Mouse (Mus musculus): Measurements from ENCODE around the gene Gm10428. TPM values are rescaled to one million over a fixed set of nuclear protein-coding genes. Genes with fewer than 3 reads are reported as not detected.

Gene Gm10428
- not detected in 2 replicates for total RNA-seq (2017)

DNA sequence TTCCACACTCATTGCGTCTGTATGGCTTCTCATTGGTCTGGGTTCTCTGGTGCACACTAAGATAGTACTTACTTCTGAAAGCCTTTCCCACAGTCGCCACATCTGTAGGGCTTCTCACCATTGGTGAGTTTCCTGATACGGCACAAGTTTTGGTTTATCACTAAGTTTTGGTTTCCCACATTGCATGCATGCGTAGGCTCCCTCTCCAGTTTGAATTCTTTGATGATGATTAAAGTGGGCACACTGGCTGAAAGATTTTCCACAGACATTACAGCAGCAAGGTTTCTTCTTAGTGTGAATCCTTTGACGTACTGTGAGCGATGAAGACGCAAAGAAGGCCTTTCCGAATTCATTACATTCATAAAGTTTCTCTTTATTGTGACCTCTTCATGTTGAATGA, at the start of gene Gm10428:
Gene Gm10428 (plus strand): TSS at position 321 of the 400 bp plus-strand sequence.
- ATAC-seq (replicated peaks in 1 of 2; ENCODE audit: insufficient read depth in 1 of 2, low FRiP score in 2 of 2, low TSS enrichment in 1 of 2, low read depth in 1 of 2, poor library complexity in 2 of 2, severe bottlenecking in 2 of 2), result no peak

DNA sequence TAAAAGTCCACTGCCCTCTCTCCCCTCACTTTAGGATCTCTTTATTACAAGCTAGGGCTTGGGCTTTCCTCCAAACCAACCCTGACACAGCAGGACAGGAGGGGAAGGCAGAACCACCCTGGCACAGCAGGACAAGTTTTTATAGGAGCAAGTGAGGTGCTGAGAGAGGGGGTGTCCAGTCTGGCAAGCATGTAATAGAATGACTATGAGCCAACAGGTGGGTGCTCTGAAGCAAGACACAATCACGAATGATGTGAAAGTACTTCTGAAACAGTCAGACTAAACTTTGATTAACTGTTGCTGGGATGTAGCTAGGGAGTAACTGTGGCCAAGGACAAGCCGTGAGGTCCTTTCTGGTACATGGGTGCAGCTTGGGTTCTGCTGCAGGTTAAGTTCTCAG, 46.8 kb upstream of the Gm10428 start:
- ATAC-seq (replicated peaks in 1 of 2; ENCODE audit: insufficient read depth in 1 of 2, low FRiP score in 2 of 2, low TSS enrichment in 1 of 2, low read depth in 1 of 2, poor library complexity in 2 of 2, severe bottlenecking in 2 of 2), result no peak

DNA sequence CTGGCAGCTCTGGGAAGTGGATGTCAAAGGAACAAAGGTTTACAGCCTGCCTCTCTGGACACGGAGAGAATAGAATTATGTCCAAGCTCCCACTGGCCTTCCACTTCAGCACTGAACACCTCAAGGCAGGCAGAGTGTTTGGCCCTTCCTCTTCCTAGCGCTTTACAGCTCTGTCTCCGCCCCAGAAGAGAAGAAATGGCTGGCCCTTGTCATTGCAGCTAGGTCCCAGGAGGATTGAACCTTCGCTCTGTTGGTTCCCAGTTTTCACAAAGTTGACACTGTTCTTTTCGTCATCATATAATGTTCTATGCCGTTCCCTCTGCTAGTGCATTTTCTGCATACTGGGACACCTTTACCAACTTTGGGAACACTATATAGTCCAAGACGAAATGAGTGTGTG, 44.6 kb upstream of the Gm10428 start:
- no peak for ATAC-seq (replicated peaks in 1 of 2; ENCODE audit: insufficient read depth in 1 of 2, low FRiP score in 2 of 2, low TSS enrichment in 1 of 2, low read depth in 1 of 2, poor library complexity in 2 of 2, severe bottlenecking in 2 of 2)

DNA sequence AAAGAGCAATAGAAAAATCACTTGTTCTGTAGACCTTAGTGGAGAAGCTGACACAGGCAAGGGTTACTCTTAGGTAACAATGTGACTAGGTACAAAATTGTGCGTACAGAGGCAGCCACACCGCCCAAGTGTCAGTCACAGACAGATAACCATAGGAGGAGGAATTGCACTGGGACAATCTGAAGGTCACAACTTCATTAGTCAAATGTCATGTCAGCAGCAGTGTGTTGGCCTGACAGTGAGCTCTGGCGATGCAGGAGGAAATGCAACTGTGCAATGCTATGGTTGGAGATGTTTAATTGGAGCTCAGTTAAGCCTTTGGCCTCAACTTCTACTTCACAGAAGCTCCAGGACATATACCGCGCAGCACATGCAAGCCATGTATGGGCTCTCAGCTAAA, 42.2 kb upstream of the Gm10428 start:
- no peak for ATAC-seq (replicated peaks in 1 of 2; ENCODE audit: insufficient read depth in 1 of 2, low FRiP score in 2 of 2, low TSS enrichment in 1 of 2, low read depth in 1 of 2, poor library complexity in 2 of 2, severe bottlenecking in 2 of 2)

DNA sequence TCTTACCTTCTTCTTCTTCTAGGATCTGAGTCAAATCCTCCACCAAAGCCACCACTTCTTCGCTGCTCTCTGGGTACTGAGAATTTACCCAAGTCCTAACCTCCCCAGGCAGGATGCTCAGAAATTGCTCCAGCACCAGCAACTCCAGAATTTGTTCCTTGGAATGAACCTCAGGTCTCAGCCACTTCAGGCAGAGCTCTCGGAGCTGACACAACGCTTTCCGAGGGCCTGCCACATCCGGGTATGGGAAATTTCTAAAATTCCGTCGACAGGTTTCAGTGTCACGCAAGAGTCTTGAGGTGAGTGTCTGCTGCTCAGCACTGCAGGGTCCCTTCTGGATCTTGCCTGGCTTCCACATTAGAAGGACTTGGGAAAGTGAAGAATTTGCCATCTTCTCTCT, 24.6 kb upstream of the Gm10428 start:
- no peak for ATAC-seq (replicated peaks in 1 of 2; ENCODE audit: insufficient read depth in 1 of 2, low FRiP score in 2 of 2, low TSS enrichment in 1 of 2, low read depth in 1 of 2, poor library complexity in 2 of 2, severe bottlenecking in 2 of 2)

DNA sequence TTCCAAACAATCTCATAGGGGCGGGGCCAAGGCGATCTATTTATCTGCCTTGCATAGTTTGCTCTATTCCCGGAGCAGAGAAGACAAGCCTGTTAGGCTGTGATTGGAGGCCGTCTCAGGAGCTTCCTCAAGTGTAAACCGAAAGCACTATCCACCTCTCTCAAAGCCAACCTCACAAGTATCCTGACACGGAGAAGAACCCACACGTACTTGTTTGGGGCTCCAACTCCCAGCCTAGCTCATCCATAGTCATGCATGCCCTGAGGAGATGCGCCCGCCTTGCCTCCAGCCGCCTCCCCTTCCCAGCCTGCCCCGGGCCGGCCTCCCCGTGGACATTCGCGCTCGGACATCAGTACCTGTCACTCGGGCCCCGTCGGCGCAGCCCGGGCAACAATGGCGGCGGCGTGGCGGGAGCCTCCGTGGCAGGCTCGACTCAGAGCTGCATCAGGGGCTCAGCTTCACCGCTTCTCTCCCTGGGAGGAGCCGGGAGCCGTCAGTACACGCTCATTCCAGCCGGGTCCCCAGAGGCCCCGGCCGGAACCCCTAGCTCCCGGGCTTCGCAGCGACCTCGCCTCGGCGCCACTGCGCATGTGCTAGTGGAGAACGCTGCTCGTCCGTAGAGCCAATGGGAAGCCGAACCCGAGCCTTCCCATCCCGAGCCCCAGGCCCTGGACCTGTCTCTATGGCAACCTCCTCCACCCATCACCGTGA, 21.4 kb upstream of the Gm10428 start, which contains the start of gene Zfp287:
Gene Zfp287 (minus strand): TSS at position 595 of the 711 bp plus-strand sequence.
- peak; percentile 86 to 93 for ATAC-seq (replicated peaks in 1 of 2; ENCODE audit: insufficient read depth in 1 of 2, low FRiP score in 2 of 2, low TSS enrichment in 1 of 2, low read depth in 1 of 2, poor library complexity in 2 of 2, severe bottlenecking in 2 of 2)

DNA sequence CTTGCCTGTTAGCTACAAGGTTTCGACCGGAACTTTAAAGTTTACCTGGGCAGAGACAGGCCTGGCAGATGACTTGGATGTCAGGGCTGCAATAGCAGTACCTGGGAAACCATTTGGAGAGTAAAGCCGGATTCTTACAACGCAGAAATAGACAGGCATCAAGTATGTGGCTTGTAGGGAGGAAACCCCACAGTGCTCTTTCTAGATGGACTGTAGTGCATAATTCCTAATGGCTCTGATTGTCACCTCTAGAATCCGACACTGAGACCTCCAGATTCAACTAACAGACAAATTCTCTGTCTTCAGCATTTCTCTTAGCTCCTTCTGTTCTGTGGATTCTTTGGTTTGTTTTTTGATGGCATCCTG, 20.9 kb upstream of the Gm10428 start:
- ATAC-seq (replicated peaks in 1 of 2; ENCODE audit: insufficient read depth in 1 of 2, low FRiP score in 2 of 2, low TSS enrichment in 1 of 2, low read depth in 1 of 2, poor library complexity in 2 of 2, severe bottlenecking in 2 of 2), result no peak

DNA sequence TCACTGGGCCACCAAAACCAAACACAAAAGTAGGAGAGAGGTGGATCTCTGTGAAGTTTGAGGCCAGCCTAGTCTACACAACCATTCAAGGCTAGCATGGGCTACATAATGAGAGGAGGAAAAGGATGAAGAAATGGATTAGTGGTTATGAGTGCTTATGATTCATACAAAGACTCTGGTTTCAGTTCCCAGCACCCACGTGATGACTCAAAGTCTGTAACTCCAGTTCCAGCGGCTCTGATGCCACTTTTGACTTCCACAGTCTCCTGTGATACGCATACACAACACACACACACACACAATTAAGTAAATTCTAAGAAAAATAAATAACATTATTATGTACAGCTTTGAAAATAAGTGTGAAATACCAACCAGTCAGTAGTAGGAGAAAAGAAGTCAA, 20.2 kb upstream of the Gm10428 start:
- ATAC-seq (replicated peaks in 1 of 2; ENCODE audit: insufficient read depth in 1 of 2, low FRiP score in 2 of 2, low TSS enrichment in 1 of 2, low read depth in 1 of 2, poor library complexity in 2 of 2, severe bottlenecking in 2 of 2), result no peak

DNA sequence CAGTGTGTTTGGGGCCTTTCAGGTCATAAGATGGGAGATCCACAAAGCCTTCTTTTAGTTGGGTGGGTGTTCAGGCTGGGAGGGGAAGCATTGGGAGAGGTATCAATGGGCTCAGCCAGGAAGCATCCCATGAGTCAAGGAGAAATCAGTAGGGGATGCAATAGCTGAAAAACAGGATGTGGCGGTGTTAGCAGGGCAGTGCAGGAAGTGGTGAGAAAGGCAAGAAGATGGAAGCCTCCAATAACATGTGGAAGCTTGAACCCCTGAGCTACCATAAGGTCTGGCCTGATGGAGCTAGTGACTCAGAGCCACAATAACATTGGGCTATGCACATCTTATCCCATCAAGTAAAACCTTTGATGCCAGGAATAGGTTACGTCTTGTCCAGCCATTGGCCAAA, 11.7 kb upstream of the Gm10428 start:
- 0 out of 4 replicates have a peak, but pooled peaks of 1 of the 2 experiments have one; percentile 38 for ATAC-seq (replicated peaks in 1 of 2; ENCODE audit: insufficient read depth in 1 of 2, low FRiP score in 2 of 2, low TSS enrichment in 1 of 2, low read depth in 1 of 2, poor library complexity in 2 of 2, severe bottlenecking in 2 of 2)

DNA sequence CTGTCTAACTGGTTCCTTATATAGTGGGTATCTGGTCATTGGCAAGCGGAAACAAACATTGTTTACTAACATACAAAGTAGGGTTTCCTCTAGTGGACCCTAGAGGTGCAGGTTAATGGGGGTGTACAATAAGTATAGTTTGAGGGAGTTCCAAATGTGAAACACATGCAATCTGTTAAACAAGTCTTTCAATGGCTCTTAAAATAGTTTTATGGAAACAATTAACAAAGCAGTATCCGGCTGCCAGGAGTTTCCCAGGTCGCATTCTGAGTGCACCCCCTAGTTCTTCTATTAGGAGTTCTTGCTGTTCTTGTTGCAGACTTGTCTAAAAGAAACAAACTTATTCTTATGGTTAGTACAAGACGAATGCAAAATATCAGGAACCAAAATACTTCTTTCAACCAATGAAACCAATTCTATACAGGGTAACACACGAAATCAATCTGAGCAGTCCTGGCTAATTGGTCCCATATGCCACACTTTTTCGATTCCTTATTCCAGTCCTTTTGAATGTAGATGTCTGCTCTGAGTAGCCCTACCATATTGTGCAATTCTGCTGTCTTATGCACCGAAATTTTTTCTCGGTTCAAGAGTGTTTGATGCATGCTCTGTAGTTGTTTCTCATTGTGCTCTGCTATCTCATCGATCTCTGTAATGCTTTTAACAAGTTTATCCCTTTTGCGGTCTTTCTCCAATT, 10.5 kb upstream of the Gm10428 start:
- ATAC-seq (replicated peaks in 1 of 2; ENCODE audit: insufficient read depth in 1 of 2, low FRiP score in 2 of 2, low TSS enrichment in 1 of 2, low read depth in 1 of 2, poor library complexity in 2 of 2, severe bottlenecking in 2 of 2), result no peak

DNA sequence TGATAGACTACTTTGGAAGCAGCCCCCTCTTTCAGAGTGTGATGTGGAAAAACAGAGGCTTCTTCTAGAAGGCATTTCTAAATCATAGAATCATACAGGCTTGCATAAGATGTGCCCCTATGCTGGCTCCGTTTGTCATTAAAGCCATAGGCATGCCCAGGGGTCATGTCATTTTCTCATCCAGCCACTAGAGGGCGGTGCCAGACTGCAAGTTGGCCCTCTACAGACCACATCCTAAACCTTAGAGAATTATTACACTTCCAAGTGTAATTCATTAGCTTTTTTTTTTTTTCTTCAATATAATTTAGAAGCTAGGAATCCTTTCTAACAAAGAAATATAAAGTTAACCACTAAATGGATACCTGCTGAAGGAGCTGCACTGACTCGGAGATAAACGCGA, 8.8 kb upstream of the Gm10428 start:
- ATAC-seq (replicated peaks in 1 of 2; ENCODE audit: insufficient read depth in 1 of 2, low FRiP score in 2 of 2, low TSS enrichment in 1 of 2, low read depth in 1 of 2, poor library complexity in 2 of 2, severe bottlenecking in 2 of 2), result peak; percentile 74 to 82

DNA sequence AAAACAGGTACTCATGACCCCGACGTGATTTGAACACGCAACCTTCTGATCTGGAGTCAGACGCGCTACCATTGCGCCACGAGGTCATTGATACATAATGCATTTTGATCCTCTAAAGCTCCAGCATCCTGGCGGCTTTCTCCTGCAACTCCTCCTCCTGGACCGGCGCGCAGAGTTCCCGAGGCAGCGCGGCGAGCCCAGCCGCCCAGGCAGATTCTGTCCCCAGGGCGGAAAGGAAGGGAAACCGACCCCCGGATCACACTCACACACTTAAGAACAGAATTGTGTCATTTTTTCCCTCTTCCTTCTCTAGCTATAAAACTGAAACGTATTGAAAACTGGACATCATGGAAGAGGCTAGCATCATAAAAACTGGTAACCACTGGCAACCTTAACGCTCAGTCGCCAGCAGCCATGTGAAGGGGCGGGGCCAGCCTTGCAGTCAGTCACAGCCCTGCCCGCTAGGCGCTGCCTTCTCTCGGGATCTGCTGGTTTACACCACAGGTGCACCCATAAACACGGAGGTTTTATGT, 6.8 kb upstream of the Gm10428 start:
- peak; percentile 60 to 70; a peak in 3 of 4 replicates for ATAC-seq (replicated peaks in 1 of 2; ENCODE audit: insufficient read depth in 1 of 2, low FRiP score in 2 of 2, low TSS enrichment in 1 of 2, low read depth in 1 of 2, poor library complexity in 2 of 2, severe bottlenecking in 2 of 2)

DNA sequence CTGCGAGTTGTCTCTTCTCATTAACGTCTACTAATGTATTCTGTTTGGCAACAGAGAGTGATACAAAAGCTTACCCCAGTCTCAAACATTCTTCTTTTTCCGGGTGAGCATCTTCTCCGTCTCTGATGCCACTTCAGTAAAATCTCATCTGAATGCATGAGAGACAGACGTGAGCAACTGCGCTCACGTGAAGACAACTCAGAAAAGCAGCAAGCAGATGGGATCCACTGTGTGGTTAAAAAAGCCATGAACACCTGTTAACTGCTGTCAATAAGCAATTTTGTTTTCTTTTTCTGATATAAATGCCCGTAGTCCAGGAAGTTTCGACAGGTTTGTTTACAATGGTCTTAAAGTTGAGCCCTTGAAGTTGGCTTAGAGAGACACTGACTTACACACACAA, 5.7 kb upstream of the Gm10428 start:
- no peak for ATAC-seq (replicated peaks in 1 of 2; ENCODE audit: insufficient read depth in 1 of 2, low FRiP score in 2 of 2, low TSS enrichment in 1 of 2, low read depth in 1 of 2, poor library complexity in 2 of 2, severe bottlenecking in 2 of 2)

DNA sequence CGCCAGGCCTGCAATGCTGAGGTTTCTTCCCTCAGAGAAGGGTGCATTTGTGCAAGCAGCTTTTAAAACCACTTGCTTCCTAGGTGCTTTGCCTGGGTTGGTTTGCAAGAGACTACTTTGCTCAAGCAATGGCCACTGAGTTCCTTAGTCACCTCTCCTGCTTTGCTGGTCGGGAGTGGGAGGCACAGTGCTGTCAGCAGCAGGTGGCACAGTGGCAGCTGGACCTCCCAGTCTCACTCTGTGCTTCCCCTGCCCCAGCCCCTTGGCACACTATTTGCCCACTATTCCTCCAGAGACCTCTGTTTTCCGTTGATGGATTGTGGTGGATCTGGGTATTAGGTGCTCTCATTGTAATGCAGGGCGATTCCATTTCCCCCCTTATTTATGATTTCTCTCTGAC, 4.8 kb upstream of the Gm10428 start:
- no peak for ATAC-seq (replicated peaks in 1 of 2; ENCODE audit: insufficient read depth in 1 of 2, low FRiP score in 2 of 2, low TSS enrichment in 1 of 2, low read depth in 1 of 2, poor library complexity in 2 of 2, severe bottlenecking in 2 of 2)

DNA sequence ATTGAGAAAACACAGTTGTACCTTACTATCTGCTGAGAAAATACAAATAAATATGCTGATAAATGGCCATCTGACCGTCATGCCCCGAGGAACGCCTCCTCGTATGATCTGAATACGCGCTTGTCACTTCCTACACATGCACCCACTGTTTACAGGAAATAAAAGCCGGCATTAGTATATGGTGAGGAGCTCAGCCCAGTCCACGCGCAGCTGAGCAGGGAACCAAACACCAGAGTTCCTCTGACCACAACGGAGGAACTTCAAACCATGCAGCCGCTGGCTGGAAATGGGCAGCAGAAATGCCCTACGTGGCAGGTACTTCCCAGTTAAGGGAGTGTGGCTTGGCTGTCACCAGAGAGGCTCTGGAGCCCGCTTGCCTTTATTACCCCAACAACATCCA, 3.5 kb upstream of the Gm10428 start:
- peak; percentile 74 to 81 for ATAC-seq (replicated peaks in 1 of 2; ENCODE audit: insufficient read depth in 1 of 2, low FRiP score in 2 of 2, low TSS enrichment in 1 of 2, low read depth in 1 of 2, poor library complexity in 2 of 2, severe bottlenecking in 2 of 2)

DNA sequence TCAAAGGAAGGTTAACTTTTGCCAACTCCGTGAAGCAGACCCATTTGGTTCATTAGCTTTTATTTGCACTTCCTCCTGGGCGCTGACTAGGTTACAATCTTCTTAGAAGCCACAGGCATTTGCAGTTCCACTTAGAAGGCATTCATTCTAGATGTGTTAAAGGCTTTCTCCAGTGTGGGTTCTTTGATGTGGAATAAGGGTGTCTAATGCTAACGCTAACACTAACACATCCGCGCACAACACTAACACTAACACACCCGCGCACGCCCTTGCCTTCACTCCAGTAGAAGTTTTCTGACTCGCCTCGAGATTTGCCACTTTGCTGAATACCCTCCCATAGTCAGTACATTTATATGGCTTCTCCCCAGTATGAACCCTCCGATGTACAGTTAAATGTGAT, 709 bp upstream of the Gm10428 start:
- ATAC-seq (replicated peaks in 1 of 2; ENCODE audit: insufficient read depth in 1 of 2, low FRiP score in 2 of 2, low TSS enrichment in 1 of 2, low read depth in 1 of 2, poor library complexity in 2 of 2, severe bottlenecking in 2 of 2), result no peak

DNA sequence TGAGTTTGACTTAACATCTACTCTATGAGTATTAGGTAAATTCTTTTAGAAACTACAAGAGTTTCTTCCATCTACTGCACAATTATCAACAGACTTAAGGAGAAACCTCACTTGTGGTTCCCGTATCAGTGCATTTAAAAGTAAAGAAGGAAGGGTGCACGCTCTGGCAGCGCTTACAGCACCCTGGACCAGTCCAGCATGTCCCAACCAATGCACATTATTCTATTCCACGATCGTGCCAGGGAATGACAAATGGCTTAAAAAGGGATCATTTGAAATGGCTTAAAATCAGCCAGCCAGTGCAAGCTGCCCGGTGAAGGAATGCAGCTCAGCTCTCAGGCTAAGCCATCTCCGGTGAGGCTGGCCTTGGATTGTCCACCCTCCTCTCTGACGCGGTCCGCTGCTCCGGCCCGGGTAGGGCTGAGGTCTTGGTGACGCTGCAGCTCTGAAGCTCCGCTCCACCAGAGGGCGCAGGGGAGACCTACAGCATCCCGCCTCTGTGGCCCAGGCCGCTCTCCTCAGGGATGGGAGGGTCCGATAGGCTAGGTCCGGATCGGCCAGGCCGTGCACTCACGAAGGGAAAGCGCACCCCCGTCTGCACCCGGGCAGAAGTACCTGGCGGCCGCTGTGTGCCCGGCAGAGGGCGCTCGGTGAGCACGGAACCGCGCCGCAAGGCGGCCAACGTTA, 3.7 kb downstream of the Gm10428 start:
- ATAC-seq (replicated peaks in 1 of 2; ENCODE audit: insufficient read depth in 1 of 2, low FRiP score in 2 of 2, low TSS enrichment in 1 of 2, low read depth in 1 of 2, poor library complexity in 2 of 2, severe bottlenecking in 2 of 2), result peak; percentile 97 to 99

DNA sequence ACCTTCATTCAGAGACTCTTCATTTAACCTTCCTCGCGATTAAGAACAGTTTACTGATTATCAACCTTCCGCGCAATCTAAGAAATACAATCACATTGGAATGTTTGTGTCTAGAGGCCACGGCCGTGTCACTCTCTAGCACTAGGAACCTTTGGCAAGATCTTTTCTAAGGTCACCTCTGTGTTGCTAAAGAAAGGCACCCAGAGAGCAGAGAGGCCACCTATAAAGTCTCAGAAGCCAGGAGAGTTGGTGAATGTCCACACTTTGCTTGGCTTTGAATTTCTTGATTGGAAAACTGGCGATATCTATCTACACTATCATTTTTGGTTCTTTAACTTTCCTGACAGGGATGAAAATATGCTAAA, 4.2 kb downstream of the Gm10428 start:
- no peak for ATAC-seq (replicated peaks in 1 of 2; ENCODE audit: insufficient read depth in 1 of 2, low FRiP score in 2 of 2, low TSS enrichment in 1 of 2, low read depth in 1 of 2, poor library complexity in 2 of 2, severe bottlenecking in 2 of 2)

All from hematopoietic stem cell, adult 5-6 weeks (primary cell).